Mouse (Mus musculus) CH12.LX (cell line): Measurements from ENCODE around the gene Cyth3. TPM values are rescaled to one million over a fixed set of nuclear protein-coding genes. Genes with fewer than 3 reads are reported as not detected.

ENCODE experiments used
- DNase-seq: peaks from one replicate; pipeline ENCODE4 v3.0.0-alpha.2; 2013; ENCODE audit errors: extremely low read depth
- H3K27ac ChIP-seq: 2 replicates; pipeline ENCODE4 v1.5.1; 2012; ENCODE audit warnings: low read depth, mild to moderate bottlenecking, control low read depth, moderate library complexity; ENCODE audit not compliant: insufficient read depth
- H3K27me3 ChIP-seq: replicated peaks from 2 replicates; pipeline ENCODE3; 2012; ENCODE audit warnings: inconsistent platforms
- H3K36me3 ChIP-seq, 2 experiments: replicated peaks in 1 of 2; 2 replicates each; pipeline versions ENCODE3 to v1.6.1; 2012; ENCODE audit warnings: inconsistent platforms in 1 of 2, low read length in 1 of 2, mild to moderate bottlenecking in 1 of 2, mixed read lengths in 1 of 2, moderate library complexity in 1 of 2; ENCODE audit not compliant: control insufficient read depth in 1 of 2, insufficient read depth in 1 of 2
- H3K4me1 ChIP-seq, 2 experiments: 2 replicates each; pipeline ENCODE4 v1.6.1; 2012; ENCODE audit warnings: inconsistent platforms in 1 of 2, moderate library complexity in 1 of 2; ENCODE audit not compliant: insufficient read depth in 2 of 2, control insufficient read depth in 1 of 2
- H3K4me2 ChIP-seq: 2 replicates; pipeline ENCODE4 v1.6.1; 2012; ENCODE audit warnings: low read depth, mild to moderate bottlenecking, control low read depth; ENCODE audit not compliant: poor library complexity, insufficient read depth, severe bottlenecking
- H3K4me3 ChIP-seq, 3 experiments: fragments of 150-350 bp in 1 of 3; sonication (generic) in 1 of 3; replicated peaks in 1 of 3; 2 replicates each; pipeline versions ENCODE3 to v1.5.1; 2011 to 2012; ENCODE audit warnings: low read depth in 2 of 3, low read length in 2 of 3, mild to moderate bottlenecking in 2 of 3, moderate library complexity in 2 of 3, control low read depth in 1 of 3, improper control_type of control experiment in 1 of 3, inconsistent platforms in 1 of 3, mixed read lengths in 1 of 3; ENCODE audit not compliant: poor library complexity in 1 of 3
- H3K79me2 ChIP-seq: replicated peaks from 2 replicates; pipeline ENCODE4 v1.6.1; 2012; ENCODE audit warnings: mild to moderate bottlenecking, moderate library complexity; ENCODE audit not compliant: control insufficient read depth, poor library complexity, insufficient read depth, severe bottlenecking; ENCODE audit errors: extremely low read depth
- H3K9ac ChIP-seq: 2 replicates; pipeline ENCODE4 v1.6.1; 2012; ENCODE audit warnings: low read depth, mild to moderate bottlenecking, control low read depth, moderate library complexity; ENCODE audit not compliant: insufficient read depth
- H3K9me3 ChIP-seq: replicated peaks from 2 replicates; pipeline ENCODE3; 2012; ENCODE audit warnings: low read length, inconsistent platforms, mixed read lengths
- CHD1 ChIP-seq: IDR thresholded peaks from 2 replicates; pipeline ENCODE4 v1.6.1; 2012; ENCODE audit warnings: low read depth, low read length, improper control_type of control experiment, inconsistent platforms
- CHD2 ChIP-seq: IDR thresholded peaks from 2 replicates; pipeline ENCODE4 v1.6.1; 2011; ENCODE audit warnings: low read length, improper control_type of control experiment
- CTCF ChIP-seq, 2 experiments: IDR thresholded peaks in 1 of 2; conservative IDR thresholded peaks in 1 of 2; 2 replicates each; pipeline ENCODE4 v1.5.1; 2011 to 2012; ENCODE audit warnings: low read depth in 2 of 2, low read length in 2 of 2, improper control_type of control experiment in 1 of 2, inconsistent platforms in 1 of 2, mild to moderate bottlenecking in 1 of 2, moderate library complexity in 1 of 2
- E2F4 ChIP-seq: IDR thresholded peaks from 2 replicates; pipeline ENCODE4 v1.6.1; 2011; ENCODE audit warnings: low read depth, low read length, improper control_type of control experiment; ENCODE audit not compliant: insufficient replicate concordance
- ELF1 ChIP-seq: IDR thresholded peaks from 2 replicates; pipeline ENCODE4 v1.6.1; 2014; ENCODE audit warnings: low read depth, mild to moderate bottlenecking, inconsistent platforms, low read length, improper control_type of control experiment
- GABPA ChIP-seq: IDR thresholded peaks from 2 replicates; pipeline ENCODE4 v1.6.1; 2012; ENCODE audit warnings: low read depth, low read length, improper control_type of control experiment, inconsistent platforms; ENCODE audit not compliant: insufficient replicate concordance
- HCFC1 ChIP-seq: IDR thresholded peaks from 2 replicates; pipeline ENCODE4 v1.6.1; 2012; ENCODE audit warnings: low read depth, mild to moderate bottlenecking, inconsistent platforms, low read length, improper control_type of control experiment
- IRF4 ChIP-seq: IDR thresholded peaks from 2 replicates; pipeline ENCODE4 v1.6.1; 2014; ENCODE audit warnings: low read depth, mild to moderate bottlenecking, inconsistent platforms, low read length, improper control_type of control experiment
- JUN ChIP-seq: IDR thresholded peaks from 2 replicates; pipeline ENCODE4 v1.6.1; 2011; ENCODE audit warnings: low read depth, mild to moderate bottlenecking, low read length, improper control_type of control experiment, moderate library complexity; ENCODE audit not compliant: insufficient read depth
- JUND ChIP-seq: conservative IDR thresholded peaks from 2 replicates; pipeline ENCODE4 v1.6.1; 2011; ENCODE audit warnings: low read depth, low read length, improper control_type of control experiment
- MAFK ChIP-seq: IDR thresholded peaks from 2 replicates; pipeline ENCODE4 v1.6.1; 2011; ENCODE audit warnings: low read length, improper control_type of control experiment; ENCODE audit not compliant: insufficient replicate concordance
- MAX ChIP-seq: IDR thresholded peaks from 2 replicates; pipeline ENCODE4 v1.6.1; 2011; ENCODE audit warnings: low read length, improper control_type of control experiment
- MEF2A ChIP-seq: IDR thresholded peaks from 2 replicates; pipeline ENCODE4 v1.6.1; 2014; ENCODE audit warnings: low read depth, mild to moderate bottlenecking, inconsistent platforms, low read length, improper control_type of control experiment, borderline replicate concordance
- MXI1 ChIP-seq: IDR thresholded peaks from 2 replicates; pipeline ENCODE4 v1.6.1; 2011; ENCODE audit warnings: mild to moderate bottlenecking, low read depth, low read length, improper control_type of control experiment
- PAX5 ChIP-seq: IDR thresholded peaks from 2 replicates; pipeline ENCODE4 v1.6.1; 2012; ENCODE audit warnings: low read length, inconsistent platforms, mixed read lengths
- POLR2A ChIP-seq: IDR thresholded peaks from 2 replicates; pipeline ENCODE4 v1.6.1; 2011; ENCODE audit warnings: low read depth, mild to moderate bottlenecking, improper control_type of control experiment, low read length
- POLR2AphosphoS2 ChIP-seq: IDR thresholded peaks from 2 replicates; pipeline ENCODE4 v1.6.1; 2011; ENCODE audit warnings: low read depth, low read length, improper control_type of control experiment
- RAD21 ChIP-seq: IDR thresholded peaks from 2 replicates; pipeline ENCODE4 v1.6.1; 2011; ENCODE audit warnings: low read depth, mild to moderate bottlenecking, low read length, improper control_type of control experiment, moderate library complexity
- SMC3 ChIP-seq: IDR thresholded peaks from 2 replicates; pipeline ENCODE4 v1.6.1; 2011; ENCODE audit warnings: low read depth, low read length, improper control_type of control experiment
- TBP ChIP-seq: conservative IDR thresholded peaks from 2 replicates; pipeline ENCODE4 v1.6.1; 2011; ENCODE audit warnings: low read depth, low read length, improper control_type of control experiment
- UBTF ChIP-seq: IDR thresholded peaks from 2 replicates; pipeline ENCODE4 v1.6.1; 2012; ENCODE audit warnings: low read depth, mild to moderate bottlenecking, inconsistent platforms, low read length, improper control_type of control experiment, moderate library complexity
- ZKSCAN1 ChIP-seq: IDR thresholded peaks from 2 replicates; pipeline ENCODE4 v1.6.1; 2012; ENCODE audit warnings: low read depth, inconsistent platforms, low read length, improper control_type of control experiment, borderline replicate concordance
- ZMIZ1 ChIP-seq: IDR thresholded peaks from 2 replicates; pipeline ENCODE4 v1.6.1; 2012; ENCODE audit warnings: low read depth, mild to moderate bottlenecking, inconsistent platforms, low read length, improper control_type of control experiment
- dilution Hi-C: fragments of 300-500 bp; cut with MboI; formaldehyde crosslinking; loops from 2 replicates; pipeline ENCODE4 v1.14.3; 2020; ENCODE audit warnings: low sequenced_read_pairs; ENCODE audit not compliant: extremely low pct_unique_long_range_greater_than_20kb, extremely low pct_ligation_motif_present
- in situ Hi-C: fragments of 300-500 bp; cut with MboI; formaldehyde crosslinking; loops from 3 replicates; pipeline ENCODE4 v1.14.3; 2019; ENCODE audit warnings: low sequenced_read_pairs, low pct_ligation_motif_present, low pct_unique_long_range_greater_than_20kb, mixed read lengths
- polyA plus RNA-seq: library from polyadenylated mRNA; unstranded; fragments of >175 nt; gene quantifications from 2 replicates; pipeline ENCODE4 v1.2.1, GENCODE M21; 2012; ENCODE audit warnings: low read depth; ENCODE audit not compliant: insufficient read length
- total RNA-seq, 2 experiments: library from RNA; depleted of rRNA; stranded (reverse); fragments of 300-350 nt in 1 of 2; fragments of >200 nt in 1 of 2; gene quantifications; 2 replicates each; pipeline ENCODE4 v1.2.3; 2012 to 2014

The Cyth3 gene
- total and polyA plus RNA-seq, 3 experiments, result 3.3 to 5.4 (median 4.8) TPM

GRCm38 (mm10) chr5:143620196-143620595, 2.1 kb upstream of the Cyth3 start:
- in situ Hi-C loops, result loop anchor here (5.0 to 10.0 kb wide), 2 partner anchors 33 to 75 kb away; no protein-coding TSS in a partner anchor

GRCm38 (mm10) chr5:143620941-143621340, 1.3 kb upstream of the Cyth3 start:
- no peak overlapping the region for H3K4me2 ChIP-seq
- no peaks in the 10 kb centered on the region for H3K9me3 ChIP-seq
- TF ChIP-seq CHD2 (no peak), MXI1 (no peak), POLR2A (no peak), MAFK (no peak), PAX5 (no peak), MAX (no peak), ELF1 (no peak), CHD1 (no peak), MEF2A (no peak), E2F4 (no peak), ZMIZ1 (no peak), RAD21 (no peak)
- H3K4me1 ChIP-seq, result peaks cover 0 to 8% of the 10 kb centered on the region in 2 experiments; a peak in 2 of 4 replicates
- peaks cover 19% of the 10 kb centered on the region for H3K27me3 ChIP-seq
- in situ Hi-C loops, result loop anchor here (5.0 to 10.0 kb wide), 2 partner anchors 34 to 74 kb away; no protein-coding TSS in a partner anchor
- DNase-seq, result no peak
- H3K9ac ChIP-seq, result no peak overlapping the region
- H3K4me3 ChIP-seq, result no peak overlapping the region
- H3K27ac ChIP-seq, result no peak overlapping the region
- H3K36me3 ChIP-seq, result no peaks in the 10 kb centered on the region
- dilution Hi-C loops, result no loop called here
- no peaks in the 10 kb centered on the region for H3K79me2 ChIP-seq

More at GRCm38 (mm10) chr5:143620196-143620595, 2.1 kb upstream of the Cyth3 start:
- Histone ChIP-seq H3K4me2 (no peak overlapping the region), H3K36me3 (no peaks in the 10 kb centered on the region), H3K27me3 (peaks cover 19% of the 10 kb centered on the region), H3K9me3 (no peaks in the 10 kb centered on the region), H3K79me2 (no peaks in the 10 kb centered on the region), H3K4me1 (peaks cover 0 to 8% of the 10 kb centered on the region in 2 experiments; a peak in 2 of 4 replicates), H3K9ac (no peak overlapping the region), H3K4me3 (no peak overlapping the region), H3K27ac (no peak overlapping the region)
- dilution Hi-C loops, result no loop called here
- TF ChIP-seq TBP (no peak), CHD2 (no peak), ZKSCAN1 (no peak), MXI1 (no peak), JUND (no peak)
- DNase-seq, result no peak

- dilution Hi-C loops (no loop called here), in situ Hi-C loops (loop anchor here (5.0 to 10.0 kb wide), 2 partner anchors 35 to 72 kb away; no protein-coding TSS in a partner anchor)
- Histone ChIP-seq H3K4me2 (peak overlapping the region; percentile 81), H3K27me3 (peaks cover 19% of the 10 kb centered on the region), H3K27ac (no peak overlapping the region), H3K36me3 (no peaks in the 10 kb centered on the region), H3K79me2 (no peaks in the 10 kb centered on the region), H3K9me3 (no peaks in the 10 kb centered on the region), H3K9ac (peak overlapping the region; percentile 24), H3K4me1 (peaks cover 0 to 8% of the 10 kb centered on the region in 2 experiments; a peak in 2 of 4 replicates), H3K4me3 (peak overlapping the region; percentile 51 to 76 (median 75))
- no peak for DNase-seq
- TF ChIP-seq MXI1, result no peak
- TF ChIP-seq CTCF (conservative IDR thresholded peaks at IDR 0.05 in 1 of 2, IDR thresholded peaks at IDR 0.05 in 1 of 2; ENCODE audit: low read depth in 2 of 2, low read length in 2 of 2), result no peak
- TF ChIP-seq POLR2AphosphoS2, result no peak
- no peak for TF ChIP-seq HCFC1
- no peak for TF ChIP-seq MAX
- no peak for TF ChIP-seq ZMIZ1
- TF ChIP-seq IRF4, result no peak
- TF ChIP-seq ELF1, result no peak
- no peak for TF ChIP-seq PAX5
- no peak for TF ChIP-seq GABPA
- no peak for TF ChIP-seq UBTF
- no peak for TF ChIP-seq JUN
- no peak for TF ChIP-seq CHD2
- no peak for TF ChIP-seq TBP
- TF ChIP-seq SMC3, result no peak
Observed at GRCm38 (mm10) chr5:143622623-143623150, 440 bp downstream of the Cyth3 start.
